Mouse (Mus musculus) adipocyte (in vitro differentiated cells): ENCODE results near the gene Cct2.
"Not testable (repeated sequence)": the region's sequence is repeated elsewhere in the genome, so short reads cannot be mapped to it uniquely, and the experiment has no call there.

Experiments used
- DNase-seq: peaks from one replicate; pipeline ENCODE4 v3.0.0-alpha.2; 2016; ENCODE audit warnings: low spot score

The Cct2 gene

GRCm38 (mm10) chr10:117049961-117050597 is 13.5 kb downstream of the Cct2 start:
- DNase-seq, result no peak

DNA sequence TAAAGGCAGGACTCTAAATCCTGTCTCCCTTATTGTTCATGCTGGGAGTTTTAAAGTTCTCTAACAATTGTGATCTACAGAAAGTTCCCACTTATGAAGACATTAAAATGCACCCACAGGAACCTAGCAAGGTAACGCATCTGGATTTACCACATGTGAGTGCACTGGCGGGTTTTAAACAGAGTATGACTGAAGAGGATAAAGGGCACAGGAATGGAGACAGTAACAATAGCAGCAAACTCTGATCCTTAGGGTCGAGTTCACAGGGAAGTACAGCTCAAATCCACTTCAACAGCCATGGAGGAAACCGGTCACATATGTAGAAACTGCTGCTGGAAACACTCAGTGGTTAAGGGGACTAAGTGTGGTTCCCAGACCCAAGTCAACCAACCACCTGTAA is 14.4 kb downstream of the Cct2 start:
- no peak for DNase-seq

GRCm38 (mm10) chr10:117045175-117046056 is 18.2 kb downstream of the Cct2 start, which contains the start of gene Lrrc10:
Gene Lrrc10, plus strand, starts transcription at chr10:117045341.
- DNase-seq, result no peak

DNA sequence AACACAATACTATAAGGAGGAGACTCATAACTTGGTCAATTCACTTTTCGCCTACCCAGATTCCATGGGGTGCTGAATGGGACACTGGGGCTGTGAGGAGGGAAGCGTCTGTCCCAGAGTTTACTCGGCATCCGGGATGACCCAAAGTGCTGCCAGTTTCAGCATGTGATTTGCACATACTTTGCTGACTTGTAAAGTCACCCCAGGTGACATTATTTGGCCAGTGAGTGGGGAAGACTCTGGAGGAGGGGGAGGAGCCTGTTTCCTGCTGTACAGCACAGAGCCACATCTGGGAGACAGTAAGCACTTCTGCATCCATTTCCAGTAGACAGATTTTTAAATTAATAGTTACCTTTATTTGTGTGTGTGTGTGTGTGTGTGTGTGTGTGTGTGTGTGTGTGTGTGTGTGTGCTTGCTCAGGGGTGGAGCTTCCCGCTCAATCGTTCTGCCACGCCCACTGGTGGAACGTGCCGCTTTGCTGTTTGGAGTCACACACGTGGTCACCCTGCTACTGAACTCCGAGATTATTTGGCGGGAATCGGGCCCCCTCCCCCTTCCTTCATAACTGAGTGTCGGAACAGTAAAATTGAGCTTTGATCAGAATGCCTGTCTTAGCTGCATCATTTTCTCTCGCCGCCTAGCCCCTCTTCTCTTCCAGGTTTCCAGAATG is 20.0 kb downstream of the Cct2 start:
- not testable (repeated sequence) for DNase-seq

- DNase-seq, result no peak
Observed at GRCm38 (mm10) chr10:117042295-117042694, 21.3 kb downstream of the Cct2 start.

GRCm38 (mm10) chr10:117040355-117040754 is 23.3 kb downstream of the Cct2 start:
- peak; percentile 64 for DNase-seq

DNA sequence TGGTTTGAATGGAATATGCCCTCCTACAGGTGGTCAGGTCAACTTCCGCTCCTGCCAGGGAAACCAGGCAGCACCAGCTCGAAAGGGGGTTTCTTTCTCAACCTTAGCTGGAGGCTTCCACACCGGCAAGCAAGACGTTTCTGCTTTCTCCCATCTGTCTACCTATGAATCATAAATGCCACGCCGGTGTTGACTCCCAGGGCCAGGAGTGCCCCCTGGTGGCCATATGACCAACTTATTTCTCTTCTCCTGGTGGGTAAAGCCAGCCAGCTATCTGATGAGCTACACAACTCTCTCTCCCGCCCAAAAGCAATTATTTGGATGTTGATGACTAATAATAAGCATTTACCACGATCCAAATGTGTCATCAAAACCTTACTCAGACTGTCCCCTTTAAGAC is 29.8 kb downstream of the Cct2 start:
- peak; percentile 78 for DNase-seq

- no peak for DNase-seq
Observed at GRCm38 (mm10) chr10:117031160-117031559, 32.5 kb downstream of the Cct2 start.

DNA sequence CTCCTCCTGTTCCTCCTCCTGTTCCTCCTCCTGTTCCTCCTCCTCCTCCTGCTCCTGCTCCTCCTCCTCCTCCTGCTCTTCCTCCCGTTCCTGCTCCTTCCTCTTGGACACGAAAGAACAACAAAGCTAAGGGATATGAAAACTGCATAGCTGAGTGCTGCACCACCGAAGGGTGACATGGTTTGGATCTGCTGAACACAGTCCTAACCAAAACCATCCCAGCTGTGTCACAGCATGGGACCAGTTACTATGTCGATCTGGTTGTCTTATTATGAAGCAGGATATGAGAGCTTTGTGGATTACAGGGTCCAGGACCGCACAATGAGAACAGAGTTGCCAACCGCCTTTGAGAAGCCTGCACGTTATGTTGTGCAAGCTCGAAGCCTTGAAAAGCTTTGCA is 37.4 kb downstream of the Cct2 start:
- no peak for DNase-seq

DNA sequence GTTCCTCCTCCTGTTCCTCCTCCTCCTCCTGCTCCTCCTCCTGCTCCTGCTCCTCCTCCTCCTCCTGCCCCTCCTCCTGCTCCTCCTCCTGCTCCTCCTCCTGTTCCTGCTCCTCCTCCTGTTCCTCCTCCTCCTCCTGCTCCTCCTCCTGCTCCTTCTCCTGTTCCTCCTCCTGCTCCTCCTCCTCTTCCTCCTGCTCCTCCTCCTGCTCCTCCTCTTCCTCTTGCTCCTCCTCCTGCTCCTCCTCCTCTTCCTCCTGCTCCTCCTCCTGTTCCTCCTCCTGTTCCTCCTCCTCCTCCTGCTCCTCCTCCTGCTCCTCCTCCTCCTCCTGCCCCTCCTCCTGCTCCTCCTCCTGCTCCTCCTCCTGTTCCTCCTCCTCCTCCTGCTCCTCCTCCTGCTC is 37.8 kb downstream of the Cct2 start:
- not testable (repeated sequence) for DNase-seq

DNA sequence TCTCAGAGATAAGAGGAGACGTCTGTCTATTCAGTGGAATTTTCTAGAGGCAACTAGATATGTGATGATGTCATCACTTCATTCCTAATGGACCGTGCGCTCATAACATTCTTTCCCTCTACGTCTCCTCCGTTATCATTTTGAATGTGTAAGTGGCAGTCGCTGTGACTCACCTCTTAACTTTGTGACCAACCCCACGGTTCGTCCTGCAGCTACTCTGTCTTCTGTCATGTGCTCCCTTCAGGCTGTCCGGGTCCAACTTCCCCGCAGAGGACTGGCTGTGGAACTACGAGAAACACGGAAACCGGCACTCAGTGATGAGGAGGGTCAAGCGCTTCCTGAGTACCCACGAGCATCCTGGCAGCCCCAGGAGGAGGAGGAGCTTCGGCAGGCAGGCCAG is 39.9 kb downstream of the Cct2 start:
- no peak for DNase-seq

DNA sequence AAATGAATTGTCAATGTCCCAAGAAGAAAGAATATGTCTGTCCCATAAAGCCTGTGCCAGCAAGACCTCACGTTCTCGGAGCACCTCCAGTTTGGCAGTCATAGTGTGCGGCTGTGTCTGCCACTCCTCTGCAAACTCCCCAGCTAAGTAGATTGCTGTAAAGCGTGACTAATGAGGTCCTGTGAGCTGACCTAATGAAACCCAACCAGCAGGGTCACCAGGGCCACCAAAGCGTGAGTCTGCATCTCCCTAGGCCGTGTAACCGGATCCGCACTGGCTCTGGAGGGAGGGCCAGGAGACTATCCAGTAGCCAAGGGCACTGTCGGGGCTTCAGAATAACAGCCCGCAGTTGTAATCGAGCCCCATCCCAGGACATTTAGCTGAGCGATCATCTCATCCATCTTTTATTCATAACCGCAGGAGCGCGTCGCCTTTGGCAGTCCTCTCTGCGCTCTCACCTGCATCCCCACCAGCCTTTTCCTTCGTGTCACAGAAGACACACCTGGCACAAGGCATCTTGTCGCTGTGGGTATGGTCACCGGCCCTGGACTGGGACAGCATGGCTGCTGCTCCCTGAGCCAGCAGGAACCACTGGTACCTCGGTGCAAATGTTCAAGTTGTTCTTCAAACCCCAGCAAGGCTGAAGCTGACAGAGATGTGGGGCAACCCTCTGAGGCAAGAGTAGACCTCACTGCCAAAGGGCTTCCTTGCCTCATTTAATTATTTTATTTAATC is 42.4 kb downstream of the Cct2 start:
- DNase-seq, result no peak

DNA sequence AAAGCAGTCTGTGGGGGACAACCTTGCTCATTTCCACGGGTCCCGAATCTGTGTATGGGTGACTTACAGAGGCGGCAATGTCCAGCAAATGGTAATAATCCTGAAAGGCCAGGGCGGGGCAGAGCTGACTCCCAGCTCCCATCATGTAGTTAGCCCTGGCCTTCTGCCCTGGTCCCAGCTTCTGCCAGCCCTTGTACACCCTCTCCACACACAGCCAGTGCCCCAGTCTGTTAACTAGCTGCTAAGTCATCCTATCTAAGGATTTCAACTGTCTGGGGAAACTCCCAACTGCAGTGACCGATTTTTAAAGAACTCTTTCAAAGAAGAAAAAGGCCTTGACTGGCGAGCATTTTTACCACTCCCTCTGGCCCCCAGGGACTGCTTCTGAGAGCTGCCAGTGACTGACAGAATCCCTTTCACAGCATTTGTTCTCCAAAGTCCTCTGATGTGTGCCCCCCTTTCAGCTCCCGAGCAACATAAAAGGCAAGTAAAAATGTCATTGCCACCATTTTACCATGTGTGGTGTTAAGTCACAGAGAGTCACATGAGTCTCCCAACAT is 45.3 kb downstream of the Cct2 start:
- DNase-seq, result no peak

DNA sequence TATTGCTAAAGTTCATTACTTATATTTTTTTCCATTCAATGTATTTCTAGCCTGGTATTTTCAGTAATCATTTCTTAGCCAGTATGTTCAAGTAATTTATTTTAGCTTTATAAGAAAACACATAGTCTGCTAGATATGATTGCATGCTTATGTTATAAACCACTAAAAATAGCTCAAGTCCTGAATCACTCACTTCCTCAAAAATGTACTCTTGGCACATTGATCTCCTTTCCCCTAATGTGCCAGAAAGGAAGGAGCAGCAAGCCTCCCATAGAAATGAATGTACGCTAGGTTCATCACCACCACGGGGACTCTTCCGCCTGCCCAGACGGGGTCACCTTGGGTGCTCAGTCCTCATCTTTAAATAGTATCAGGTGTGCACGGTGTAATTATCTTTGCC is 49.0 kb downstream of the Cct2 start:
- DNase-seq, result no peak

- no peak for DNase-seq
Observed at GRCm38 (mm10) chr10:117013689-117014390, 49.8 kb downstream of the Cct2 start.

GRCm38 (mm10) chr10:117011047-117011446 is 52.6 kb downstream of the Cct2 start:
- DNase-seq, result no peak

GRCm38 (mm10) chr10:117009691-117010090 is 53.9 kb downstream of the Cct2 start:
- DNase-seq, result no peak

GRCm38 (mm10) chr10:117005707-117006464 is 57.7 kb downstream of the Cct2 start:
- DNase-seq, result no peak

- no peak for DNase-seq
Observed at GRCm38 (mm10) chr10:117004695-117005094, 58.9 kb downstream of the Cct2 start.
